Mouse (Mus musculus) lung, embryonic 14.5 days (tissue): Measurements from ENCODE around the gene Mis18a. TPM values are rescaled to one million over a fixed set of nuclear protein-coding genes. Genes with fewer than 3 reads are reported as not detected.
A peak's percentile ranks its signal among the peaks of the same experiment; 100 is the strongest.

ENCODE experiments used
- ATAC-seq: fragments of 200-750 bp; cut with Nextera tagmentation; 2 replicates; pipeline ENCODE4 v1.8.0; 2017; ENCODE audit warnings: mild to moderate bottlenecking, moderate TSS enrichment, moderate library complexity; ENCODE audit not compliant: insufficient read depth
- DNase-seq: peaks from one replicate; pipeline ENCODE4 v3.0.0-alpha.2; 2015
- H3K27ac ChIP-seq: fragments of 300-500 bp; sonication (generic); 2 replicates; pipeline ENCODE4 v1.5.1; 2014; ENCODE audit warnings: low read depth, mild to moderate bottlenecking, moderate library complexity
- H3K27me3 ChIP-seq: fragments of 300-500 bp; sonication (generic); 2 replicates; pipeline ENCODE4 v1.6.1; 2014; ENCODE audit warnings: low read length, control low read depth; ENCODE audit not compliant: insufficient read depth
- H3K36me3 ChIP-seq: fragments of 300-500 bp; sonication (generic); 2 replicates; pipeline ENCODE4 v1.6.1; 2014; ENCODE audit warnings: control low read depth; ENCODE audit not compliant: insufficient read depth
- H3K4me1 ChIP-seq: fragments of 300-500 bp; sonication (generic); 2 replicates; pipeline ENCODE4 v1.6.1; 2014; ENCODE audit warnings: antibody characterized with exemption, control low read depth; ENCODE audit not compliant: insufficient read depth
- H3K4me2 ChIP-seq: fragments of 300-500 bp; sonication (generic); 2 replicates; pipeline ENCODE4 v1.6.1; 2014; ENCODE audit warnings: mild to moderate bottlenecking
- H3K4me3 ChIP-seq: fragments of 300-500 bp; sonication (generic); 2 replicates; pipeline ENCODE4 v1.5.1; 2014; ENCODE audit warnings: low read depth, low read length
- H3K9ac ChIP-seq: fragments of 300-500 bp; sonication (generic); 2 replicates; pipeline ENCODE4 v1.6.1; 2014
- H3K9me3 ChIP-seq: fragments of 300-500 bp; sonication (generic); 2 replicates; pipeline ENCODE4 v1.6.1; 2016; ENCODE audit warnings: low read depth, low read length, control low read depth
- CTCF ChIP-seq: IDR thresholded peaks from 2 replicates; pipeline ENCODE4 v1.5.1; 2016; ENCODE audit warnings: antibody characterized with exemption, low read depth
- WGBS: fragments of 180-500 bp; shearing (Covaris S2); extraction: QIAGEN DNeasy Blood & Tissue Kit; methylation state at CpG from one replicate; pipeline ENCODE4 v1.1.7; 2014; 5-methylcytosine and 5-hydroxymethylcytosine counted together
- polyA plus RNA-seq: library from polyadenylated mRNA; unstranded; fragments of >200 nt; fragmentation: Nextera tagmentation; extraction: Ambion mirVana; gene quantifications from 2 replicates; pipeline ENCODE4 v1.2.1, GENCODE M21; 2014

Mis18a gene
- polyA plus RNA-seq, 1 experiment from 2014 or later = 84.8 TPM

- peak overlapping the region; percentile 34 for H3K27ac ChIP-seq
- no peaks in the 10 kb centered on the region for H3K36me3 ChIP-seq
- H3K4me1 ChIP-seq = peaks cover 17% of the 10 kb centered on the region
- no peak overlapping the region for H3K9ac ChIP-seq
- no peaks in the 10 kb centered on the region for H3K27me3 ChIP-seq
- WGBS = 5% methylated on average over 1 of the region's 1 CpGs
- DNase-seq (peak; percentile 57), ATAC-seq (no peak)
- no peak overlapping the region for H3K4me3 ChIP-seq
- H3K9me3 ChIP-seq = no peaks in the 10 kb centered on the region
- H3K4me2 ChIP-seq = no peak overlapping the region
- no peak for TF ChIP-seq CTCF
These were observed 23.6 kb downstream of the Mis18a start for GRCm38 (mm10) chr16:90703646-90704045.

GRCm38 (mm10) chr16:90701541-90701940 is 25.7 kb downstream of the Mis18a start:
- Histone ChIP-seq H3K9me3 (no peaks in the 10 kb centered on the region), H3K27me3 (no peaks in the 10 kb centered on the region), H3K4me1 (peaks cover 13% of the 10 kb centered on the region), H3K27ac (no peak overlapping the region), H3K4me3 (no peak overlapping the region), H3K4me2 (no peak overlapping the region), H3K36me3 (no peaks in the 10 kb centered on the region), H3K9ac (no peak overlapping the region)
- ATAC-seq (no peak), DNase-seq (no peak)
- WGBS = 95% methylated on average over 2 of the region's 2 CpGs
- no peak for TF ChIP-seq CTCF

- Histone ChIP-seq H3K27me3 (no peaks in the 10 kb centered on the region), H3K4me2 (no peak overlapping the region), H3K9me3 (no peaks in the 10 kb centered on the region), H3K4me1 (peaks cover 14% of the 10 kb centered on the region), H3K27ac (no peak overlapping the region), H3K9ac (no peak overlapping the region), H3K36me3 (no peaks in the 10 kb centered on the region), H3K4me3 (no peak overlapping the region)
- DNase-seq (no peak), ATAC-seq (no peak)
- WGBS = 77% methylated on average over 14 of the region's 14 CpGs
- TF ChIP-seq CTCF = no peak
These were observed 27.8 kb downstream of the Mis18a start for GRCm38 (mm10) chr16:90699390-90699789.

- 79% methylated on average over 9 of the region's 9 CpGs for WGBS
- no peak overlapping the region for H3K4me2 ChIP-seq
- no peaks in the 10 kb centered on the region for H3K27me3 ChIP-seq
- peaks cover 4% of the 10 kb centered on the region for H3K4me1 ChIP-seq
- no peaks in the 10 kb centered on the region for H3K36me3 ChIP-seq
- no peak overlapping the region for H3K9ac ChIP-seq
- no peak for TF ChIP-seq CTCF
- H3K9me3 ChIP-seq = no peaks in the 10 kb centered on the region
- H3K4me3 ChIP-seq = no peak overlapping the region
- H3K27ac ChIP-seq = no peak overlapping the region
- DNase-seq (no peak), ATAC-seq (no peak)
These were observed 30.9 kb downstream of the Mis18a start for GRCm38 (mm10) chr16:90696306-90696705.

GRCm38 (mm10) chr16:90695121-90695520 is 32.1 kb downstream of the Mis18a start:
- no peaks in the 10 kb centered on the region for H3K9me3 ChIP-seq
- no peak overlapping the region for H3K27ac ChIP-seq
- TF ChIP-seq CTCF = no peak
- peaks cover 4% of the 10 kb centered on the region for H3K4me1 ChIP-seq
- peak; percentile 65 for DNase-seq
- no peak overlapping the region for H3K4me3 ChIP-seq
- no peak overlapping the region for H3K4me2 ChIP-seq
- ATAC-seq = peak; percentile 28; the same call in 1 of the 2 replicates
- H3K9ac ChIP-seq = no peak overlapping the region
- H3K27me3 ChIP-seq = no peaks in the 10 kb centered on the region
- H3K36me3 ChIP-seq = no peaks in the 10 kb centered on the region
- WGBS = 49% methylated on average over 10 of the region's 10 CpGs

- no peak overlapping the region for H3K4me2 ChIP-seq
- peak; percentile 65 for TF ChIP-seq CTCF
- no peaks in the 10 kb centered on the region for H3K9me3 ChIP-seq
- no peak overlapping the region for H3K4me3 ChIP-seq
- H3K36me3 ChIP-seq = no peaks in the 10 kb centered on the region
- H3K27me3 ChIP-seq = no peaks in the 10 kb centered on the region
- H3K27ac ChIP-seq = no peak overlapping the region
- no peak overlapping the region for H3K9ac ChIP-seq
- ATAC-seq = 0 out of 2 replicates have a peak, but pooled peaks have one; percentile 5
- 63% methylated on average over 9 of the region's 9 CpGs for WGBS
- H3K4me1 ChIP-seq = peaks cover 4% of the 10 kb centered on the region
- DNase-seq = peak; percentile 66
These were observed 32.5 kb downstream of the Mis18a start for GRCm38 (mm10) chr16:90694719-90695118.

GRCm38 (mm10) chr16:90693625-90694024 is 33.6 kb downstream of the Mis18a start:
- no peak overlapping the region for H3K4me2 ChIP-seq
- 62% methylated on average over 5 of the region's 5 CpGs for WGBS
- no peak overlapping the region for H3K9ac ChIP-seq
- H3K4me1 ChIP-seq = peaks cover 4% of the 10 kb centered on the region
- H3K9me3 ChIP-seq = no peaks in the 10 kb centered on the region
- H3K27me3 ChIP-seq = no peaks in the 10 kb centered on the region
- no peak overlapping the region for H3K27ac ChIP-seq
- ATAC-seq (no peak), DNase-seq (peak; percentile 10)
- TF ChIP-seq CTCF = no peak
- H3K36me3 ChIP-seq = no peaks in the 10 kb centered on the region
- no peak overlapping the region for H3K4me3 ChIP-seq
